Mouse (Mus musculus): ENCODE data around the gene Slc6a12. TPM values are rescaled to one million over a fixed set of nuclear protein-coding genes. Genes with fewer than 3 reads are reported as not detected.

Slc6a12 gene
- total RNA-seq, 2 experiments from 2014 or later: 0.40 to 0.59 TPM

DNA sequence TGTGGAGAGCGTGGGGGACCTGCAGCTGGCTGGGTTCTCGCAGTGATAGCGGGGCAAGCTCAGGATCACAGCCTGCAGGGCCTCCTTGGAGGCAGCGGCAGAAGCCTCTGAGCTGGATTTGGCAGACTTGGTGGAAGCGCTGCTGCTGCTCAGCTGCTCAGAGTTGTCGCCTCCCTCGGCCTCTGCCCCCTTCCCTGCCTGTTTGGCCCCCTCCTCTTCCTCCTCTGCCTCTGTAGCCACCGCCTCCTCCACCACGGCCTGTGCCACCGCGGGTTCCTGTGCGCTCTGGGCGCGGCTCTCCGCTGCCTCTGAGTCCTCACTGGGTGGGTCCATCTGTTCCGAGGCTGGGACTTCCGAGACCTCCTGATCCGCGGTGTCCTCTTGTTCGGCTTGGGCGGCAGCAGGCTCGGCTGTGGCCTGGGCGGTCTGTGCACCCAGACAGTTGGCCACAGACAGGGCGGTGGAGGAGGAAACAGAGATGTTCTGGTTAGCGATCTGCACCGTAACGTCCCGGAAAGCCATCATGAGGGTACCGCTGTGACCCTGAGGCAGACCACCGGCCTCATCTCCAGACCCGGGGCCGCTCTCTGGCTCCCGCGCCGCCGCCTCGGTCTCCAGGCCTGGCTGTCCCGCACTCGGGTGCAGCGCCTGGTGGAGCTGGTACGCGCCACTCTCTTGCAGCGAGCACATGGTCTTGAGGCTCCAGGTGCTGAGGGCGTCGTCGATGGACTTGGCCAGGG, 69.9 kb downstream of the Slc6a12 start:
- DNase-seq: peak; percentile 28

Small RNA genes lying within 50 kb of the gene (microRNA-seq; reads per million reads assigned to microRNA genes)
- gene Gm24855: 0 reads per million in 2 experiments

Other genes starting within 250 kb of the Slc6a12 start
- 10 to 100 TPM; 65.2 to 82.4 TPM for gene Mical3, start 212.1 kb upstream of the Slc6a12 start, total RNA-seq (2021)
- gene Pex26, start 159.4 kb upstream of the Slc6a12 start, total RNA-seq (2021): 1 to 10 TPM; 4.0 TPM
- gene Tuba8, start 132.4 kb upstream of the Slc6a12 start, total RNA-seq (2021): 100 to 1,000 TPM; 160 to 206 TPM
- gene Usp18, start 97.2 kb upstream of the Slc6a12 start, total RNA-seq (2021): under 1 TPM; 0.25 to 0.52 TPM
- gene Slc6a13, start 42.8 kb upstream of the Slc6a12 start, total RNA-seq (2021): 1 to 10 TPM; 6.6 to 7.0 TPM
- 1 to 10 TPM; 4.5 to 7.8 TPM for gene Iqsec3, start 130.6 kb downstream of the Slc6a12 start, total RNA-seq (2021)